Mouse (Mus musculus) left cerebral cortex, postnatal 4 days (tissue): ENCODE data around the gene Zfy2. TPM values are rescaled to one million over a fixed set of nuclear protein-coding genes. Genes with fewer than 3 reads are reported as not detected.

Experiments
- DNase-seq: peaks from one replicate; pipeline ENCODE4 v3.0.0-alpha.2; 2022
- intact Hi-C: fragments of 180-260 bp; cut with DNase I; formaldehyde crosslinking; loops from one replicate; pipeline ENCODE4 v1.15.1; 2025
- total RNA-seq, 2 experiments: library from RNA; stranded (reverse); gene quantifications; 2 replicates each; pipeline ENCODE4 v1.2.3; 2021

Zfy2 gene
- total RNA-seq: not detected

DNA sequence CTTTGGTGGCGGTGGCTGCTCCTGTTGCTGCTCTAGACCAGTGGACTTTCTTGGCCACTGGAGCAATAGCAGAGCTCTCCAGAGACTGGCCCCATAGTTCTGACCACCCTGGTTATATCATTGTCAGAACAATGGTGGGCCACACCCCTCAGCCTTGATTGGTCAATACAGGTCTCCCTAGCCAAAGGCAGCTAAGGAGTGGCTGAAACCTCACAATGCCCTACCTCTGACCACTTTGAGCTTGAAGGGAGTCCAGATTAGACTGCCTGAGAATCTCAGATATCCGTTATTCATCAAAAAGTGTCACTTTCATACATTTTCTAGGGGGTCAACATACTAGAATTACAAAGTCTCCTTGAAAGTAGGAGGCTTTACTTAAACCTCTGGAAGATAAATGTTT, at the start of gene Zfy2:
Zfy2 (minus strand) TSS at position 101 of the 400 bp plus-strand sequence.
- intact Hi-C loops: no loop called here
- no peak for DNase-seq
